Mouse (Mus musculus) brain, embryonic 14.5 days (tissue): Measurements from ENCODE around the gene Stard13.

Experiments
- CTCF ChIP-seq: fragments of 200-500 bp; IDR thresholded peaks from 2 replicates; pipeline ENCODE4 v1.5.1; 2012; ENCODE audit warnings: inconsistent platforms, mild to moderate bottlenecking, moderate library complexity, borderline replicate concordance; ENCODE audit not compliant: insufficient read depth, insufficient read length; ENCODE audit errors: extremely low read depth
- POLR2A ChIP-seq: fragments of 200-500 bp; IDR thresholded peaks from 2 replicates; pipeline ENCODE4 v1.6.1; 2012; ENCODE audit warnings: mild to moderate bottlenecking, inconsistent platforms, borderline replicate concordance; ENCODE audit not compliant: poor library complexity, insufficient read depth, insufficient read length, severe bottlenecking; ENCODE audit errors: extremely low read depth

DNA sequence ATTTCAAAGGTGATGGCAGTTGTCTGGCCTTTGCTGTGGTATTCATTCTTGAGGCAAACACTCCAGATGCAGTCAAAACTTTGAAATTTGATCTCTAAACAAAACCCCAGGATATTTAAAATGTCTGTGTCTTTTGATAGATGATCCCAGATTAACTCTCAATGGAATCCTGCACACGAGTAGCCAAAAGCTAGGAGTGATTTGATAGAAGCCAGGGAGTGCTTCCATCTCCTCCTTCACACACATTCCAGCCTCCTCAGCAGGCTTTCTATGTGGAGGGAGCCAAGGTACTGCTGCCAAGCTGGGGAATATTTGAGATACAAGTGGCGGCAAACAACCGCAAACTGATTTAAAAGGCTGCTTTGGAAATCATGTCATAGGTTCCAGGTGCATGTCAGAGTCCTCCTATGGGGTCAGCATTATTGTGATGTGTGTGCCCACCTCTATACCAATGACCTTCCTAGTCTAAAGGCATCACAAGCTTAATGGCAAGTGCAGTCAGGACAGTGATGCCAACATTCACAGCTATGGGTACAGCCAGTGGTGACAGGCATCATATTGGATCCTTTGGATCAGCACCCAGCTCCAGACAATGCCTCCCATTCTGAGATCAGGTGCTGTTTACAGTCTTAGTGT, 39.6 kb downstream of the Stard13 start:
- TF ChIP-seq POLR2A (no peak), CTCF (no peak)
